Mouse (Mus musculus) lung, embryonic 16.5 days (tissue): ENCODE data around the gene Nod1. TPM values are rescaled to one million over a fixed set of nuclear protein-coding genes. Genes with fewer than 3 reads are reported as not detected.
"Not testable (repeated sequence)": the region's sequence is repeated elsewhere in the genome, so short reads cannot be mapped to it uniquely, and the experiment has no call there.

ENCODE experiments used
- ATAC-seq: fragments of 200-750 bp; cut with Nextera tagmentation; 2 replicates; pipeline ENCODE4 v1.8.0; 2017; ENCODE audit warnings: low read depth, mild to moderate bottlenecking, moderate library complexity
- H3K27ac ChIP-seq: fragments of 300-500 bp; sonication (generic); 2 replicates; pipeline ENCODE4 v1.5.1; 2014; ENCODE audit warnings: mild to moderate bottlenecking, control low read depth, low read length
- H3K27me3 ChIP-seq: fragments of 300-500 bp; sonication (generic); 2 replicates; pipeline ENCODE4 v1.6.1; 2014; ENCODE audit warnings: low read depth, low read length, mixed read lengths; ENCODE audit not compliant: control insufficient read depth, insufficient read depth
- H3K36me3 ChIP-seq: fragments of 300-500 bp; sonication (generic); 2 replicates; pipeline ENCODE4 v1.6.1; 2014; ENCODE audit warnings: low read length; ENCODE audit not compliant: control insufficient read depth, insufficient read depth
- H3K4me1 ChIP-seq: fragments of 300-500 bp; sonication (generic); replicated peaks from 2 replicates; pipeline ENCODE4 v1.6.1; 2014; ENCODE audit warnings: low read length, mixed read lengths; ENCODE audit not compliant: control insufficient read depth, insufficient read depth
- H3K4me2 ChIP-seq: fragments of 300-500 bp; sonication (generic); 2 replicates; pipeline ENCODE4 v1.6.1; 2014; ENCODE audit warnings: low read depth, low read length, control low read depth
- H3K4me3 ChIP-seq: fragments of 300-500 bp; sonication (generic); 2 replicates; pipeline ENCODE4 v1.5.1; 2014; ENCODE audit warnings: mild to moderate bottlenecking, low read length, control low read depth
- H3K9ac ChIP-seq: fragments of 300-500 bp; sonication (generic); 2 replicates; pipeline ENCODE4 v1.6.1; 2014; ENCODE audit warnings: low read length, control low read depth
- H3K9me3 ChIP-seq: fragments of 300-500 bp; sonication (generic); 2 replicates; pipeline ENCODE4 v1.6.1; 2016; ENCODE audit warnings: low read length; ENCODE audit not compliant: control insufficient read depth
- WGBS: fragments of 180-500 bp; shearing (Covaris S2); extraction: QIAGEN DNeasy Blood & Tissue Kit; methylation state at CpG from one replicate; pipeline ENCODE4 v1.1.7; 2014; 5-methylcytosine and 5-hydroxymethylcytosine counted together
- polyA plus RNA-seq: library from polyadenylated mRNA; unstranded; fragments of >200 nt; fragmentation: Nextera tagmentation; extraction: Ambion mirVana; gene quantifications from 2 replicates; pipeline ENCODE4 v1.2.1, GENCODE M21; 2015

Nod1 gene
- polyA plus RNA-seq, 1 experiment from 2014 or later, result 9.5 TPM

- H3K9me3 ChIP-seq, result no peaks in the 10 kb centered on the region
- WGBS, result 62% methylated on average over 2 of the region's 2 CpGs
- no peak overlapping the region for H3K9ac ChIP-seq
- H3K27ac ChIP-seq, result no peak overlapping the region
- H3K27me3 ChIP-seq, result no peaks in the 10 kb centered on the region
- peaks cover 14% of the 10 kb centered on the region for H3K4me1 ChIP-seq
- H3K4me3 ChIP-seq, result no peak overlapping the region
- ATAC-seq, result no peak
- no peak overlapping the region for H3K4me2 ChIP-seq
- no peaks in the 10 kb centered on the region for H3K36me3 ChIP-seq
These were observed 2.6 kb downstream of the Nod1 start for GRCm38 (mm10) chr6:54969801-54970200.

DNA sequence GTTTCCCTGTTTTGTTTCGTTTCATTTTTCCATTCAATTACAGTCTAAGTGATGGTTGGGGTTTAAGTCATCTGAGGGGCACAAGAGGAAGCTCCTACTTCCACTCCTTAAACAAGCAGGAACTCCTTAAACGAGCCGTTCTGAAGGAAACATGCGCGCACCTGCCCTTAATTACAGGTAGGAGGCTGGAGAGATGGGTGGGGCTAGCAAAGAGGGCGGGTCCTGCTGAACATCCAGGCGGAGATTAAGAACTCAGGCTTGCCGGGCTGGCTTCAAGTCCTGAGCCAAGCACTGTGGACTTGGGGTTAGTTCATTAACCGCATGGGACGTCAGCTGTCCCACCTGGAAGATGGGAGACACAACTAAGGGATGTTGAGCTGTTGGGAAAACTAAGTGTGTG is 4.8 kb downstream of the Nod1 start:
- H3K9ac ChIP-seq, result no peak overlapping the region
- H3K27ac ChIP-seq, result no peak overlapping the region
- no peak overlapping the region for H3K4me2 ChIP-seq
- peaks cover 9% of the 10 kb centered on the region for H3K4me1 ChIP-seq
- H3K36me3 ChIP-seq, result no peaks in the 10 kb centered on the region
- no peak for ATAC-seq
- H3K4me3 ChIP-seq, result no peak overlapping the region
- WGBS, result 30% methylated on average over 10 of the region's 10 CpGs
- no peaks in the 10 kb centered on the region for H3K27me3 ChIP-seq
- H3K9me3 ChIP-seq, result no peaks in the 10 kb centered on the region

GRCm38 (mm10) chr6:54965234-54965633 is 7.2 kb downstream of the Nod1 start:
- 30% methylated on average over 5 of the region's 5 CpGs for WGBS
- Histone ChIP-seq H3K36me3 (no peaks in the 10 kb centered on the region), H3K4me1 (no peaks in the 10 kb centered on the region), H3K4me2 (no peak overlapping the region), H3K27ac (no peak overlapping the region), H3K4me3 (no peak overlapping the region), H3K9ac (no peak overlapping the region), H3K9me3 (no peaks in the 10 kb centered on the region), H3K27me3 (no peaks in the 10 kb centered on the region)
- ATAC-seq, result no peak

- ATAC-seq, result no peak
- Histone ChIP-seq H3K27me3 (no peaks in the 10 kb centered on the region), H3K9me3 (no peaks in the 10 kb centered on the region), H3K4me3 (no peak overlapping the region), H3K36me3 (no peaks in the 10 kb centered on the region), H3K9ac (no peak overlapping the region), H3K27ac (no peak overlapping the region), H3K4me1 (no peaks in the 10 kb centered on the region), H3K4me2 (no peak overlapping the region)
- 57% methylated on average over 1 of the region's 1 CpGs for WGBS
These were observed 7.7 kb downstream of the Nod1 start for GRCm38 (mm10) chr6:54964755-54965154.

GRCm38 (mm10) chr6:54963599-54963998 is 8.8 kb downstream of the Nod1 start:
- no peaks in the 10 kb centered on the region for H3K36me3 ChIP-seq
- no peak overlapping the region for H3K4me2 ChIP-seq
- no peak overlapping the region for H3K27ac ChIP-seq
- H3K4me1 ChIP-seq, result no peaks in the 10 kb centered on the region
- 80% methylated on average over 2 of the region's 2 CpGs for WGBS
- H3K27me3 ChIP-seq, result no peaks in the 10 kb centered on the region
- no peak overlapping the region for H3K4me3 ChIP-seq
- ATAC-seq, result no peak
- H3K9ac ChIP-seq, result no peak overlapping the region
- no peaks in the 10 kb centered on the region for H3K9me3 ChIP-seq

DNA sequence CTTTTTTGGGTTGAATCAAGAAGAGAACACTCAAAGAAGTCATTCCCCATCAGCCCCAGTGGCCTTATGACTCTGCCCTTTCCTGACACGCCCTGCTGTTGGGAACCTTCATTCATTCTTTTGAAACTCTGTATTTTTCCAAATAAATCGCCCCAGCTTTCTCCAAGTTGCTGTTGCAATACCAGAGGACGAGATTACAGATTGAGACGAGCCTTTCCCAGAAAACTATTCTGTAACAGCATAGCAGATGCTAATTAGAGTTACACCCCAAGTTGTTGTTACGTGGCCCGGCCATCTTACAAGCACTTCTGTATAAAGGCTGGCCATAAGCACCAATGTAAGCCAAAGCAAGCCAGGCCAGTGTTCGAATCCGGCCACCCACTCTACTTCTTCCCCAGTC is 14.8 kb downstream of the Nod1 start:
- no peak overlapping the region for H3K9ac ChIP-seq
- no peak overlapping the region for H3K4me3 ChIP-seq
- H3K27me3 ChIP-seq, result no peaks in the 10 kb centered on the region
- H3K9me3 ChIP-seq, result no peaks in the 10 kb centered on the region
- H3K4me1 ChIP-seq, result peaks cover 5% of the 10 kb centered on the region
- 83% methylated on average over 8 of the region's 8 CpGs for WGBS
- H3K36me3 ChIP-seq, result no peaks in the 10 kb centered on the region
- no peak overlapping the region for H3K4me2 ChIP-seq
- no peak overlapping the region for H3K27ac ChIP-seq
- no peak for ATAC-seq

DNA sequence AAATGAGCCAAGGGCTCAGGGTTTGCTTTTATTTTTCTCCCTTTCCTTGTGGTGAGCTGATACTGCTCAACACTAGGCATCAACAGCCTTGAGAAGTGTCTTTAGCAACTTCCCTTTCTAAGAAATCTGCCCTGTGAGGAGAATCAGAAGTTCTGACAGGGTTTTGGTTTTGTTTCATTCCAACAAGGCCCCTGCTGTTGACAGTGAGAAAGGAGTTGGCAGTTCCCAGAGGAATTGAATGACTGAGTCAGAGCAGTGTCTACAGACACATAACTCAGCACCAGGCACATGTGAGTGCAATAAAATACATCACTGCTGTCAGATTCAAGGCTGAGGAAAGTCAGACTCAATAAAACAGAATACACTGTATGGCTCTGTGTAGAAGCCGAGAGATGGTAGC is 16.0 kb downstream of the Nod1 start:
- H3K4me3 ChIP-seq, result no peak overlapping the region
- ATAC-seq, result peak; percentile 56; the same call in 1 of the 2 replicates
- H3K9ac ChIP-seq, result no peak overlapping the region
- no peaks in the 10 kb centered on the region for H3K36me3 ChIP-seq
- H3K4me1 ChIP-seq, result peaks cover 5% of the 10 kb centered on the region
- H3K27me3 ChIP-seq, result no peaks in the 10 kb centered on the region
- H3K4me2 ChIP-seq, result no peak overlapping the region
- H3K27ac ChIP-seq, result no peak overlapping the region
- 68% methylated on average over 1 of the region's 1 CpGs for WGBS
- no peaks in the 10 kb centered on the region for H3K9me3 ChIP-seq

DNA sequence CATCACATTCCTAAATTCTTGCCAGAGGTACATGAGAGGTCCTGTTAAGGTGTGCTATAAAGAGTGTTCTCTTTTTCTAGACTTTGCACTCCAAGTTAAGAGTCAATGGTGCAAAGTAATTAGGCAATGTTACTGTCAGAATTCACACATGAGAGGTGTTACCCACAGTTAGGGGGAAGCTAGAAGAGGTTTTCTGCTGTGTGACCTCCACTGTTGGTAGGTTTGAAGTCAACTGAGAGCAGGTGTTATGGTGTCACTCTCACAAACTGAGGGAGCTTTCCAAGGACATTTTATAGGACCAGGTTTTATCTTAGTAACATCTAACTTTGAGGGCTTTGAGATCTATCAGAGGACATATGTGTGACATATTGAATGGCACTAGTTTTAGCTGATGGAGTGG is 16.5 kb downstream of the Nod1 start:
- H3K4me1 ChIP-seq, result peaks cover 5% of the 10 kb centered on the region
- H3K4me3 ChIP-seq, result no peak overlapping the region
- H3K27ac ChIP-seq, result no peak overlapping the region
- no peak for ATAC-seq
- H3K4me2 ChIP-seq, result no peak overlapping the region
- H3K27me3 ChIP-seq, result no peaks in the 10 kb centered on the region
- no peak overlapping the region for H3K9ac ChIP-seq
- H3K36me3 ChIP-seq, result no peaks in the 10 kb centered on the region
- H3K9me3 ChIP-seq, result no peaks in the 10 kb centered on the region

GRCm38 (mm10) chr6:54954659-54955414 is 17.6 kb downstream of the Nod1 start:
- no peak overlapping the region for H3K4me3 ChIP-seq
- WGBS, result 52% methylated on average over 10 of the region's 10 CpGs
- no peaks in the 10 kb centered on the region for H3K36me3 ChIP-seq
- H3K4me1 ChIP-seq, result peaks cover 5% of the 10 kb centered on the region
- ATAC-seq, result peak; percentile 87
- H3K4me2 ChIP-seq, result no peak overlapping the region
- H3K27ac ChIP-seq, result peak overlapping the region; percentile 50
- H3K9ac ChIP-seq, result no peak overlapping the region
- no peaks in the 10 kb centered on the region for H3K27me3 ChIP-seq
- no peaks in the 10 kb centered on the region for H3K9me3 ChIP-seq

GRCm38 (mm10) chr6:54953399-54953798 is 19.0 kb downstream of the Nod1 start:
- H3K36me3 ChIP-seq, H3K9me3 ChIP-seq, H3K27me3 ChIP-seq, H3K4me2 ChIP-seq, H3K4me3 ChIP-seq, ATAC-seq, H3K4me1 ChIP-seq, H3K27ac ChIP-seq, H3K9ac ChIP-seq: not testable (repeated sequence)
- 84% methylated on average over 4 of the region's 4 CpGs for WGBS
